Mouse (Mus musculus) retina, embryonic 14.5 days (tissue): Measurements from ENCODE around the gene Slc35g1.
"Not testable (repeated sequence)": the region's sequence is repeated elsewhere in the genome, so short reads cannot be mapped to it uniquely, and the experiment has no call there.

Experiments
- DNase-seq: peaks from one replicate; pipeline ENCODE4 v3.0.0-alpha.2; 2015; ENCODE audit warnings: low spot score

The Slc35g1 gene

DNA sequence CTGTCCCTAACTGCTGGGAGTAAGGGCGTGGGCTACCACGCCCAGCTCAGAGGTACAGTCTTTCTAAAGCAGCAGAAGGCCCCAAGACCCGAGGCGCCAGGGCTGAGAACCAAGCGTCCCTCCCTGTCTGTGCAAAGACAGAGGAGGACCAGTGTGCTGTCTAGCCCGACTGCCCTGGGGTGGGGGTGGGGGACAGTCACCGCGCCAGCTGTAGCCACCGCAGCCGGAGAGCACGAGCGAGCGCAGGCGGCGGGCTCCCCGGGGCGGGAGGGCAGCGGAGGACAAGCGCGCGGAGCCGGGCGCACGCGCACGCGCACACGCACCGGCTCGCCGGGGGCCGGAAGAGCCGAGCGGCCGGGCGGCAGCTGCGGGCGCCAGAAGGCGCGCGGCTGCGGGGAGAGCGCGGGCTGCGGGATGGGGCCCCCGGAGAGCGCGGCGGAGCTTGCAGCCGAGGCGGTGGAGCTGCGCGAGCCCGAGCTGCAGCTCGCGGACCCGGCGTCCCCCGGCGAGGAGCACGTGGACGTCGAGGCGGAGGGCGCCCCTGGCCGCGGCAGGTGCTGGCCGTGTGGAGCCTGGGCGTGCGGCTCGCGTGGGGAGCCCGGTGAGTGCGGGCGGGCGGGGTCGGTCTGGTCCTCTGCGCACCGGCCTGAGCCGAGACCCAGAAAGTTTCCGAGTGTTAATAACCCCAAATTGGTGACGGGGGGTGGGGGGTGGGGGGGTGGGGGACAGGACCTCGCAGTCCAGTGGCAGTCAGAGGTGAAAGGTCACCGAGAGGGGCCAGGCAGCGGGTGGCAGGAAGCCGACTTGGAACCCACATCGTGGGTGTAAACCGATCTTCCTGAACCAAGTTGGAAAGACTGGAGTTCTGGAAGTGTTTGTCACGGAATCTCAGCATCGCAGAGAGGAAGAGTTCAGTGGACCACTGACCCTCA is at the start of gene Slc35g1:
Slc35g1 (plus strand) TSS at position 280 of the 932 bp plus-strand sequence.
- peak; percentile 81 for DNase-seq

GRCm38 (mm10) chr19:38348271-38349012 is 47.3 kb upstream of the Slc35g1 start:
- no peak for DNase-seq

- DNase-seq, result no peak
Measured at GRCm38 (mm10) chr19:38349013-38349341, 46.8 kb upstream of the Slc35g1 start.

- DNase-seq, result no peak
Measured at GRCm38 (mm10) chr19:38351202-38351601, 44.6 kb upstream of the Slc35g1 start.

GRCm38 (mm10) chr19:38351728-38352127 is 44.1 kb upstream of the Slc35g1 start:
- DNase-seq, result no peak

- DNase-seq, result peak; percentile 86
Measured at GRCm38 (mm10) chr19:38352495-38353130, 43.2 kb upstream of the Slc35g1 start.

- DNase-seq, result no peak
Measured at GRCm38 (mm10) chr19:38354279-38354678, 41.5 kb upstream of the Slc35g1 start.

- no peak for DNase-seq
Measured at GRCm38 (mm10) chr19:38354819-38355360, 40.9 kb upstream of the Slc35g1 start.

GRCm38 (mm10) chr19:38356211-38356828 is 39.5 kb upstream of the Slc35g1 start:
- no peak for DNase-seq

DNA sequence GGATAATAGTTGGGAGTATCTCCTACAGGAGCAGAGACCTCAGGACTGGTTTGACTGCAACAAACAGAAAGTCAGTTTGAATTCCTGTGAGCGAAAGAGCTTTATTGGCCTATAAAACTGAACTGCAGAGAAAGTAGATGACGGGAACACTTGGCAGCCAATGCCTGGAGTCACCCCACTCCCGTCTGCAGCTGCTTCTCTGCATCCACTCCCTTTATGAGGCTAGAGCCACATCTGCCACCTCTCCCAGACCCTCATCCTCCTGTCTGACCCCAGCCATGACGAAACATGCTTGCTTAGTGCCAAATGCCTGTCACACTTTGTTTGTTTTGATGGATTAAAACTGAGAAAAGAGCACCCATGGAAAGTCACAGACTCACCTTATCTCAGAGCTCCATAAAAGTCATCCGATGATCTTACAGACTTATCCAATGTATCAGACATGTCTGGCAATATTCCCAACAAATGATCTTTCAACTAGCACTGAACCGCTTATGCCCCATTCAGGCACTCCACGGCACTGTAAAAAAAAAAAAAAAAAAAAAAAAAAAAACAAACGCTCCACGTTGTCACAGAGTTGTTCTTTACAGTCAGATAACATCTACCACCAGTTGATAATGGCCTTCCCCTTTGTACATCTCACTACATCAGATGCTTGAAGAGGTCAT is 37.7 kb upstream of the Slc35g1 start:
- no peak for DNase-seq

- DNase-seq, result no peak
Measured at GRCm38 (mm10) chr19:38359287-38359686, 36.5 kb upstream of the Slc35g1 start.

- no peak for DNase-seq
Measured at GRCm38 (mm10) chr19:38361850-38362249, 33.9 kb upstream of the Slc35g1 start.

DNA sequence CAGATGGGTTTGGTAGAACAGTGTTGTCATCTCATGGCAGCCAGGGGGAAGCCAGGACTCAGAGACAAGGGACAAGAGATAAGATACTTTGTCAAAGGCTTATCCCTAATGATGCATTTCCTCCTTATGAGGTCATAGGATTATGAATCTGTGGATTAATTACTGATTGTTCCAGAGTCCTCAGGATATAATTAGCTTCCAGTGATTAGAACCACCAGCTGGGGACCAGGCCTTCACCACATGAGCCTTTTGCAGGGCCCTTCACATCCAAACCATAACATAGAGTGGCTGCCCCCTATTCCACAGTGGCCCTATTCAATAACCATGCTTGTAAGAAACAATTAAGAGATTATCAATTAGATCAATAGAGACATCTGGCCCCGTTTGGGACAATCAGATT is 32.4 kb upstream of the Slc35g1 start:
- DNase-seq, result peak; percentile 72

GRCm38 (mm10) chr19:38363879-38364659 is 31.7 kb upstream of the Slc35g1 start:
- no peak for DNase-seq

- DNase-seq, result peak; percentile 47
Measured at GRCm38 (mm10) chr19:38364939-38365614, 30.7 kb upstream of the Slc35g1 start.

DNA sequence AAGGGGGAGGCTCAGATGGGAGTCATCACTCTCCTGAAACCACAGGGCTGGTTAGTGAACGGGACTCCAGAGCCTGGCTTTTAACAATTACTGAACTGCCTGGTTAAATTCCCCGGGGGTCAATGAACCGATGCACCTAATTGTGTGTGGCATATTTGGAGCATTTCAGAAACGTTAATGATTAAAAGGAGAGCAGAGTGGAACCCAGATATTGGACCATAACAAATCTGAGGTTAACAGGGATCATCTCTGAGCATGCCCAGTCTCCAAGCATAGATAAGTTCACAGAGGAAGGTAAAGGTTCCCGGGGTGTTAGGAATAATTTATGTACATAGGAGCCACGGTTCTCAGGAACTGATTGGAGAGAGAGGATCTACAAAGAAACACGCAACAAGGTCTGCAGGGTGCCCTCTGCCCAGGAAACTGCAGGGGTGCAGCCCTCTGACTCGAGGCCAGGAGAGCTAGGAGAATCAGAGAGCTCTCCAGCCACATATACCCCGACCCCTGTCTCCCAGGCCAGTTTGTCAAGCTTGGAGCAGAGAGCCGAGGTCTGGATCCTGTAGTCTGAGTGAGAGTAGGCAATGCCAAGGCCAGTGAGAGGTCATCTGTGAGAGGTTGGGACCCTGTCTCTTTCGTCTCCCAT is 23.2 kb upstream of the Slc35g1 start:
- peak; percentile 82 for DNase-seq

- peak; percentile 50 for DNase-seq
Measured at GRCm38 (mm10) chr19:38373371-38373770, 22.4 kb upstream of the Slc35g1 start.

DNA sequence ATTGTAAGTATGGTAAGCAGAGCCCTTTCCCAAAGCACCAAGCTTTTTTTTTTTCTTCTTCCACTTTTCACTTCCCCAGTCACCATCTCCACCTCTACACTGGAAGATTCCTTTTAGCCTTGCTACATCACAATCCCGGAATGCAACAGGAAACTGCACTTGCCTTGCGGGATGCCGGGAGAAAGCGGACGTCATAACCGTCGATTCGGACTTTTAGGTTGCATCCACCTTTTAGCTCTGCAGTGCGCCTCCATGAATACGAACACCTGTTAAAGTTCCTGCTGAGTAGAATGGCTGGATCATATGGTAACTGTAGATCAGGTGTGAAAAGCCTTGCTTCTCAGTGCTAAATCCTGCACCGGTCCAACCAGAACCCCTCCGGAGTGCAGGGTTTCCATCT is 12.0 kb upstream of the Slc35g1 start:
- no peak for DNase-seq

GRCm38 (mm10) chr19:38387021-38387420 is 8.8 kb upstream of the Slc35g1 start:
- not testable (repeated sequence) for DNase-seq
